Mouse (Mus musculus) hindbrain, postnatal 0 days (tissue): ENCODE results near the gene Xpo4. TPM values are rescaled to one million over a fixed set of nuclear protein-coding genes. Genes with fewer than 3 reads are reported as not detected.
A peak's percentile ranks its signal among the peaks of the same experiment; 100 is the strongest.

Experiments used
- ATAC-seq: fragments of 200-750 bp; cut with Nextera tagmentation; 2 replicates; pipeline ENCODE4 v1.8.0; 2017; ENCODE audit warnings: mild to moderate bottlenecking, moderate TSS enrichment, moderate library complexity
- DNase-seq: peaks from one replicate; pipeline ENCODE4 v3.0.0-alpha.2; 2015; ENCODE audit warnings: low spot score
- H3K27ac ChIP-seq: fragments of 300-500 bp; sonication (generic); 2 replicates; pipeline ENCODE4 v1.5.1; 2014; ENCODE audit warnings: mild to moderate bottlenecking
- H3K27me3 ChIP-seq: fragments of 300-500 bp; sonication (generic); 2 replicates; pipeline ENCODE4 v1.6.1; 2014; ENCODE audit warnings: low read length, mixed read lengths; ENCODE audit not compliant: insufficient read depth
- H3K36me3 ChIP-seq: fragments of 300-500 bp; sonication (generic); 2 replicates; pipeline ENCODE4 v1.6.1; 2014; ENCODE audit warnings: low read length, mixed read lengths; ENCODE audit not compliant: insufficient read depth
- H3K4me1 ChIP-seq: fragments of 300-500 bp; sonication (generic); 2 replicates; pipeline ENCODE4 v1.6.1; 2014; ENCODE audit warnings: antibody characterized with exemption, low read length, mixed read lengths; ENCODE audit not compliant: insufficient read depth
- H3K4me2 ChIP-seq: fragments of 300-500 bp; sonication (generic); 2 replicates; pipeline ENCODE4 v1.6.1; 2014; ENCODE audit warnings: low read depth, mild to moderate bottlenecking, low read length, moderate library complexity, mixed read lengths
- H3K4me3 ChIP-seq: fragments of 300-500 bp; sonication (generic); 2 replicates; pipeline ENCODE4 v1.5.1; 2014; ENCODE audit warnings: low read length
- H3K9ac ChIP-seq: fragments of 300-500 bp; sonication (generic); replicated peaks from 2 replicates; pipeline ENCODE4 v1.6.1; 2014; ENCODE audit warnings: mild to moderate bottlenecking, low read length, moderate library complexity, mixed read lengths
- H3K9me3 ChIP-seq: fragments of 300-500 bp; sonication (generic); 2 replicates; pipeline ENCODE4 v1.6.1; 2016; ENCODE audit warnings: low read length, mixed read lengths
- CTCF ChIP-seq: IDR thresholded peaks from 2 replicates; pipeline ENCODE4 v1.5.1; 2016; ENCODE audit warnings: antibody characterized with exemption, control low read depth, low read depth
- WGBS: fragments of 180-500 bp; shearing (Covaris S2); extraction: QIAGEN DNeasy Blood & Tissue Kit; methylation state at CpG from one replicate; pipeline ENCODE4 v1.1.7; 2014; 5-methylcytosine and 5-hydroxymethylcytosine counted together
- polyA plus RNA-seq: library from polyadenylated mRNA; unstranded; fragments of >200 nt; fragmentation: Nextera tagmentation; extraction: Ambion mirVana; gene quantifications from 2 replicates; pipeline ENCODE4 v1.2.1, GENCODE M21; 2015
- total RNA-seq: library from RNA; depleted of rRNA; stranded (reverse); fragments of >200 nt; gene quantifications from 2 replicates; pipeline ENCODE4 v1.2.3, GENCODE M21; 2014; rRNA removed

The Xpo4 gene
- 10.1 and 13.3 TPM in 2 replicates for total RNA-seq
- polyA plus RNA-seq, result 11.9 and 12.4 TPM in 2 replicates

DNA sequence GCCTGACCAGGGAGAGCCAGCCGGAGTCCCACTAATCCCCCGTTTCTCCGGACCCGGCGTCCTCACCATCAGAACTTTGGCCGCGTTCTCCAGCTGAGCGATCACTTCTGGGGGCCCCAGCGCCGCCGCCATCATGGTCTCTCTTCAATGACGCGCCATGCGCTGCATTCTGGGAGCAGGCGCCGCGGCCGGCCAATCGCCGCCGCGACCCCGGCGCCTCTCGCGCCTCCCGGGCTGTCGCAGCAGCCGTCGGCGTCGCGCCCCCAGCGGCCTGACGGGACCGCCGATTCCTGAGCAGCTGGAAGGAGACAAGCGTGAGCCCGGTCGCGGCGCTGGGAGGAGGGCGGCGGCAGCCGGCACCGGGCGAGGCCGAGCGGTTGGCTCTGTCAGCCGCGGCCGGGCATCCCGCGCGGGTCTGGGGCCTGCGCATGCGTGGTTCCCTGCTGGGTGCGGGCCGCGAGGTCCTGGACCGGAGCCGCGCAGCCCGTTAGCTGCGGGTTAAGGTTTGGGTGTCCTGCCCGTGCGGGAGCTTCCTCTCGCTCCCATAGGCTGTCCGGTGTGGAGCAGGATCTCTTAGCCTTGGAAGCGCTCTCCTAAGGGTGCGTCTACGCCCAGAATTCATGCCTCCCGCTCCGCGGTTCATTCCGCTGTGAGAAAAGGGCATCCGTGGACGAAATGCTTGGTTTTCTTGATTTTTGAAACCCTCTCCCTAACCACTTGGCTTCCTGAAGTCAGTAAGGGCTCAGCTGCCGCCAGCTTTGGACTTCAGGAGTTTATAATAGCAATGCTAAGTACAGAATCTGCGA is at the start of gene Xpo4:
Xpo4 (minus strand) TSS at position 609 of the 806 bp plus-strand sequence.
- Histone ChIP-seq H3K4me2 (peak within 1 kb of the TSS; percentile 99), H3K36me3 (no peaks in the 10 kb centered on the region), H3K9me3 (no peaks in the 10 kb centered on the region), H3K9ac (peak within 1 kb of the TSS; percentile 86), H3K4me1 (peaks cover 11% of the 10 kb centered on the region; the same call in 1 of the 2 replicates), H3K27me3 (no peaks in the 10 kb centered on the region), H3K27ac (peak within 1 kb of the TSS; percentile 93), H3K4me3 (peak within 1 kb of the TSS; percentile 91)
- WGBS, result under 1% methylated on average over 80 of the region's 80 CpGs
- DNase-seq (peak; percentile 92), ATAC-seq (peak; percentile 97)
- TF ChIP-seq CTCF, result peak; percentile 17; the same call in 1 of the 2 replicates

- H3K36me3 ChIP-seq, result no peaks in the 10 kb centered on the region
- no peak overlapping the region for H3K4me2 ChIP-seq
- H3K27me3 ChIP-seq, result no peaks in the 10 kb centered on the region
- H3K9ac ChIP-seq, result no peak overlapping the region
- H3K27ac ChIP-seq, result no peak overlapping the region
- DNase-seq, result no peak
- ATAC-seq, result no peak
- no peak for TF ChIP-seq CTCF
- 0 out of 2 replicates have a peak, but pooled peaks cover 7% of the 10 kb centered on the region for H3K4me1 ChIP-seq
- no peaks in the 10 kb centered on the region for H3K9me3 ChIP-seq
- WGBS, result 93% methylated on average over 1 of the region's 1 CpGs
- H3K4me3 ChIP-seq, result no peak overlapping the region
Observed at GRCm38 (mm10) chr14:57712884-57713283, 47.7 kb upstream of the Xpo4 start.

DNA sequence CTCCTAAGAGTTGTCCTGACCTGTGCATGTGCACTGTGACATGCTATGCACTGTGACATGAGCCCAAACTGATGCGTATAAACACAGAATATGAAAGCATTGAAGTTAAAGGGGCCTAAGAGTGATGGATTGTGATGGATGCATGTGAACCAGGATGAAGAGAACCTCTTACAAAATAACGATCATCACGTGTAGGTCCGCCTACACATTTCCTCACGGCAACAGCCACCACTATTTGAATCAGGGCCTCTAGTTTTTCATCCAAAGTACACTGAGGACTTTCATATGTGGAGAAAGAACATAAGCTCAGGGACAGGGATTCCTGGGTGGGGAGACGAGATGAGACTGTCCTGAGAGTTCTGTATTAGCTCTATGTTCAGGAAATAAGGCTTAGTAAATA is 45.8 kb upstream of the Xpo4 start:
- no peak for ATAC-seq
- Histone ChIP-seq H3K9ac (no peak overlapping the region), H3K27me3 (no peaks in the 10 kb centered on the region), H3K36me3 (no peaks in the 10 kb centered on the region), H3K27ac (no peak overlapping the region), H3K4me1 (peaks cover 14% of the 10 kb centered on the region; the same call in 1 of the 2 replicates), H3K4me3 (no peak overlapping the region), H3K4me2 (no peak overlapping the region), H3K9me3 (no peaks in the 10 kb centered on the region)
- TF ChIP-seq CTCF, result no peak
- 91% methylated on average over 6 of the region's 6 CpGs for WGBS
- no peak for DNase-seq

DNA sequence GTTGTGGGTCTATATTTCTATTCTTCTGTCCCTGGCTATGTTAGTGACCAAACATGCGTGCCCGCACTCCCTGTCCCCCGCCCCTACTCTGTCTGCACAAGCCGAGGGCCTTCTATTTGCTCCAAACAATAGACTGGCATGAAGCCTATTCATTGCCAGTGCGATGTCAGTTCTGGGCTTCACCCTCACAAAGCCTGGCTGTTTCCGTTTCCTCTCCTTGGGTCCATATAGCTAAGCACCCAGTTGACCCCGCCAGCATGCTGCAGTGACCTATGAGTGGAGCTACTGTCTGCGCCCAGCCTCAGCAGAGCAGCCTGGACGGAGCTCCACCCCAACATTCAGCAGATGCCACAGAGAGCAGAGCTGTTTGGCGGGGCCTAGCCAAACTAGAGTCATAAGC is 43.9 kb upstream of the Xpo4 start:
- Histone ChIP-seq H3K27ac (peak overlapping the region; percentile 57), H3K4me2 (no peak overlapping the region)

DNA sequence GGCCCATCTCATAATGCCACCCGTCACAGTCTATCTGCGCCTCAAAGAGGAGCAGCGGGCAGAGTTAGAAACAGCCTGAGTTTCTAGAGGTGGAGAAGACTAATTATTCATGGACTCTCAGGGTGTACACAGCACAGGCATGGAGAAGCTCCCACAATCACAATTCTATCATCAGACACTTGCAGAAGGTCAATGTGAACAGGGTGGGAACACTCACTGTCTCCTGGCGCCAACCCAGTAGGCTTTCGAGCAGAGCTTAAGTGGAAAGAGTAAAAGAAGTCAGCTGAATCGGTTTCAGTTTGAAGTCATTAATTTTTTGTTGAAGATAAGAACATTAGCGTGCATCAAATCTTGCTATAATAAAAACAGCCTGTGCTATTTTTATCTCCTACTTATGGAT is 43.4 kb upstream of the Xpo4 start:
- WGBS, result 55% methylated on average over 7 of the region's 7 CpGs
- Histone ChIP-seq H3K4me1 (peaks cover 14% of the 10 kb centered on the region; the same call in 1 of the 2 replicates), H3K4me2 (no peak overlapping the region), H3K9ac (no peak overlapping the region), H3K4me3 (no peak overlapping the region), H3K27me3 (no peaks in the 10 kb centered on the region), H3K27ac (peak overlapping the region; percentile 57), H3K36me3 (no peaks in the 10 kb centered on the region), H3K9me3 (no peaks in the 10 kb centered on the region)
- TF ChIP-seq CTCF, result no peak
- no peak for ATAC-seq
- no peak for DNase-seq

More for the DNA sequence above, 43.9 kb upstream of the Xpo4 start:
- no peaks in the 10 kb centered on the region for H3K9me3 ChIP-seq
- 24% methylated on average over 10 of the region's 10 CpGs for WGBS
- ATAC-seq (peak; percentile 24; the same call in 1 of the 2 replicates), DNase-seq (no peak)
- H3K36me3 ChIP-seq, result no peaks in the 10 kb centered on the region
- H3K4me3 ChIP-seq, result no peak overlapping the region
- no peak for TF ChIP-seq CTCF
- no peak overlapping the region for H3K9ac ChIP-seq
- H3K27me3 ChIP-seq, result no peaks in the 10 kb centered on the region
- peaks cover 14% of the 10 kb centered on the region; the same call in 1 of the 2 replicates for H3K4me1 ChIP-seq

- no peaks in the 10 kb centered on the region for H3K27me3 ChIP-seq
- H3K9ac ChIP-seq, result peak overlapping the region; percentile 18; the same call in 1 of the 2 replicates
- TF ChIP-seq CTCF, result no peak
- H3K4me2 ChIP-seq, result 0 out of 2 replicates have a peak overlapping the region, but pooled peaks have one; percentile 2
- H3K4me3 ChIP-seq, result no peak overlapping the region
- DNase-seq (peak; percentile 65), ATAC-seq (peak; percentile 78)
- peaks cover 14% of the 10 kb centered on the region; the same call in 1 of the 2 replicates for H3K4me1 ChIP-seq
- no peaks in the 10 kb centered on the region for H3K36me3 ChIP-seq
- 23% methylated on average over 18 of the region's 18 CpGs for WGBS
- no peaks in the 10 kb centered on the region for H3K9me3 ChIP-seq
- H3K27ac ChIP-seq, result peak overlapping the region; percentile 82
Observed at GRCm38 (mm10) chr14:57707100-57707893, 42.1 kb upstream of the Xpo4 start.
